8 mouse cellular contexts compared by ENCODE assay signal in the genomic region with DNA sequence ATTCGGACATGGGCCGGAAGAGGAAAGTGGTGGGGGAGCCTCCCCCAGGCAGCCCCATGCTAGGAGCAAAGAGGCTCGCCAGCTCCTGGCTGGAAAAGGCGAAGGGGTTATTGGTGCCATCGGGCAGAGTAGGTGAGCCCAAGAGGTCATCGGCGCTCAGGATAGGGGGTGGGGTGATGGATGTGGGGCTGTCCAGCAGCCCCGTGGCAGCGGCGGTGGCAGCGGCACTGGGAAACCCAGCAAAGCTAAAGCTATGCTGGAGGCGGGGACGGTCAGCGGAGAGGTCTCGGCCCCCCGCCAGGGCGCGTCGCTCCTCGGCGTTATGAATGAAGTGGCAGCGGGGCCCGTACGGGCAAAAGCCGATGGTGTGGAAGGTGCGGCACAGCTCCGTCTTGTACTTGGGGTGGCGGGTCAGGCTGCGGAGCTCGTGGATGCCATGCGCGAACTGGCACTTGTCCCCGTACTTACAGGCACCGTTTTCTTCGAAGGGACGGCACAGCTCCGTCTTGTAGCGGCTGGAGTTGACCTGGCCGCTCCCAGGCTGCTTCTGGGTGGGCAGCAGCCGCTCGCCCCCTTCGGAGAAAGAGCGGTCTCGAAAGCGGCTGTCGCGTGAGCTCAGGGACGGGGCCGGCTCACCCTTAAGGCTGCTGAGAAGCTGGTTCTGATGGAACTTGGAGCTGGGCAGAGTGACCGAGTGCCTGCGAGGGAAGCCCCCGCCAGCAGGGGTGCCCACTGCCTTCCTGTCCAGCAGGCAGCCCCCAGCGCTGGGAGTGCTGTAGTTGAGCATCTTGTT. TPM values are rescaled to one million over a fixed set of nuclear protein-coding genes. Genes with fewer than 3 reads are reported as not detected.
A peak's percentile ranks its signal among the peaks of the same experiment; 100 is the strongest.
DNase-seq lines count a peak whose midpoint lies in the region; ATAC-seq and TF ChIP-seq lines count a peak whose summit lies in the region.

No protein-coding gene starts in this region.

- peak; percentile 43 for TF ChIP-seq CTCF in lung, embryonic 14.5 days (IDR thresholded peaks at IDR 0.05; ENCODE audit: low read depth)

- H3K27me3 ChIP-seq in lung, embryonic 14.5 days (ENCODE audit: insufficient read depth, low read length) = no peaks in the 10 kb centered on the region

- peak; percentile 47 to 51 for DNase-seq in right cerebral cortex, postnatal 10 days (ENCODE audit: low spot score in 2 of 2)
- DNase-seq in right cerebral cortex, postnatal 14 days = no peak
- peak; percentile 51 to 56 for DNase-seq in cerebellum, postnatal 14 days
- peak; percentile 44 for DNase-seq in heart, adult 8-10 months (ENCODE audit: low spot score)
- DNase-seq in kidney, adult 11 months = peak; percentile 53
- peak; percentile 58 for DNase-seq in lung, embryonic 14.5 days
- peak; percentile 64 for DNase-seq in retina, embryonic 14.5 days (ENCODE audit: low spot score)
- no peak for DNase-seq in frontal cortex, adult 2 months (ENCODE audit: extremely low spot score in 1 of 2, low spot score in 1 of 2)

- peak overlapping the region; percentile 98 for H3K4me2 ChIP-seq in lung, embryonic 14.5 days

- WGBS in lung, embryonic 14.5 days = 5% methylated on average over 50 of the region's 53 CpGs

- peak overlapping the region; percentile 99 for H3K27ac ChIP-seq in lung, embryonic 14.5 days (ENCODE audit: low read depth)

- H3K36me3 ChIP-seq in lung, embryonic 14.5 days (ENCODE audit: insufficient read depth) = peaks cover 48% of the 10 kb centered on the region

- ATAC-seq in lung, embryonic 14.5 days (ENCODE audit: insufficient read depth) = no peak

- H3K9ac ChIP-seq in lung, embryonic 14.5 days = peak overlapping the region; percentile 100

- no peaks in the 10 kb centered on the region for H3K9me3 ChIP-seq in lung, embryonic 14.5 days (ENCODE audit: low read depth, low read length)

- peaks cover 4% of the 10 kb centered on the region; the same call in 1 of the 2 replicates for H3K4me1 ChIP-seq in lung, embryonic 14.5 days (ENCODE audit: insufficient read depth)

- H3K4me3 ChIP-seq in lung, embryonic 14.5 days (ENCODE audit: low read depth, low read length) = peak overlapping the region; percentile 96

RNA-seq across cellular contexts. Expression of a gene that starts 2.9 kb away (rescaled TPM):
- 100 to 1,000 TPM in 1 of 4 experiments, 10 to 100 TPM in 3; 65.0 to 103 (median 80.0) TPM for total RNA-seq in heart, adult 8-10 months (2022)
- 190 and 192 TPM in 2 replicates for polyA plus RNA-seq in lung, embryonic 14.5 days (2014; fragmentation: Nextera tagmentation; extraction: Ambion mirVana)
- 22.0 and 24.3 TPM in 2 replicates for polyA plus RNA-seq in frontal cortex, adult 2 months (2012; rRNA removed)

Comparison
In these comparisons a context has a peak if more than half of its experiments do, and no peak if none do; other contexts are left out.
1. DNase-seq: peak in right cerebral cortex, postnatal 10 days (2 of 2), cerebellum, postnatal 14 days (2 of 2), heart, adult 8-10 months (single experiment), kidney, adult 11 months (single experiment), lung, embryonic 14.5 days (single experiment) and retina, embryonic 14.5 days (single experiment); none in right cerebral cortex, postnatal 14 days (single experiment) and frontal cortex, adult 2 months (0 of 2).